Mouse (Mus musculus) layer of hippocampus, postnatal 25 days (tissue): Measurements from ENCODE around the gene Tmprss12. TPM values are rescaled to one million over a fixed set of nuclear protein-coding genes. Genes with fewer than 3 reads are reported as not detected.
"Not testable (repeated sequence)": the region's sequence is repeated elsewhere in the genome, so short reads cannot be mapped to it uniquely, and the experiment has no call there.

Experiments used
- DNase-seq, 2 experiments: peaks; one replicate each; pipeline ENCODE4 v3.0.0; 2022; ENCODE audit warnings: mixed read lengths in 2 of 2, low spot score in 1 of 2; ENCODE audit errors: extremely low spot score in 1 of 2
- total RNA-seq, 2 experiments: library from RNA; stranded (reverse); gene quantifications; 2 replicates each; pipeline ENCODE4 v1.2.3; 2021

The Tmprss12 gene
- total RNA-seq, 2 experiments from 2014 or later, result not detected

DNA sequence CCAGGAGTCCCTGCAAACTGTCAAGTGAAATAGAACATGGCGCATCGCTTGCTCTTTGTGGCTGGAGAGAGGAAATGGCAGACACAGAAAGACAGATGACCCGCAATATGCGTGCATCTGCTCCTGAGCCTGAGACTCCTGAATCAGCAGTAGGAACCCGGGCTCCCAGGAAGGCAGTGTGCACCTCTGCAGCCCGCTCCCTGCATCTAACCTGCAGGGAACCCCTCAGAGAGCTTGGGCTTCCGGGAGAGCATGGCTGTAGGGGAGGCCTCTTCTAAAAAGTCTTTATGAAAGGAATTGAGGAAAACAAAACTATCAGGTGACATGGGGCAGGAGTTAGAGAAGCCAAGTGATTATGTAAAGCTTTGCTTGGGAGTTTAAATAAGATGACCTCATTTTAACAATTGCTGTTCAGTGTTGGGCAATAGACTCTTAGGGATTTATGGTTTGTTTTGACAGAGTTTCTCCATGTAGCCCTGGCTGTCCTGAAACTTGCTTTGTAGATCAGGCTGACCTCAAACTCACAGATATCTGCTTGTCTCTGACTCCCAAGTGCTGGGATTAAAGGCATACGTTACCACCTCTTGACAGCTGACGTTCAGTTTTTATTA is 39.8 kb downstream of the Tmprss12 start:
- no peak for DNase-seq

DNA sequence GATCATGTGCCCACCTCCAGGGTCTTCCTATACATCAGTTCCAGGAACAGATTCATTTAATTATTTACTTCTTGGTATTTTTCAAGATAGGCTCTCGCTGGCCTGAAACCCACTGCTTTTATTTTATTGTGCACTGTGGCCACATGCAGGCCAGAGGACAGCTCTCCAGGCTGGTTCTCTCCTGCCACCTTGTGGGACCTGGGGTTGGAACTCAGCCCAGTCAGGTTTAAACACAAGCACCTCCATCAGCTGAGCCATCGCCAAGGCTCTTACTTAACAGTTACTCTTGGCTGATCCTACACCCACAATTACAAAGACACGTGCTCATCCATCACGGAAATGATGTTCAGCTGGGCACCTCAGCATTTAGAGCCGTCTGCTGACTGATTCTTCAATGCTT is 40.5 kb downstream of the Tmprss12 start:
- no peak for DNase-seq

GRCm38 (mm10) chr15:100324021-100324591 is 43.5 kb downstream of the Tmprss12 start:
- no peak for DNase-seq

- no peak for DNase-seq
These were observed 44.6 kb downstream of the Tmprss12 start for GRCm38 (mm10) chr15:100325235-100325634.

- DNase-seq, result not testable (repeated sequence)
These were observed 47.5 kb downstream of the Tmprss12 start for GRCm38 (mm10) chr15:100328089-100328488.

DNA sequence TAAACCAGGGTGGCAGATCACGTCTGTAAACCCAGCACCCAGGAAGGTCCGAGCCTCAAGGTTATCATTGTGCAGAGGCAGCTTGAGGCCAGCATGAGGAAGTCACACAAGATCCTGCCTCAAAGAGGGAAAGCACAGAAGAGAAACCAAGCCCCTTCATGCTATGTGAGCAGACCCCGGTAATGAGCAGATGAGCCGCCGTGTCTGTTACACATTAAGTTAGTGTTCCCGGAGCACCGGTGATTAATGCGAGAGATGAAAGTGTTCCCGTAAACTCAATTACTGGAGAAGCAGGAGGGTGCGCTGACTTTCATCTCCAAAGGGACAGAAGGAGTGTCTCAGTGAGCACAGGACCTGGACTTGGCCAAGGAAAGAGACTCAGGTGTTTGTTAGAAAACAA is 48.7 kb downstream of the Tmprss12 start:
- DNase-seq, result not testable (repeated sequence)

DNA sequence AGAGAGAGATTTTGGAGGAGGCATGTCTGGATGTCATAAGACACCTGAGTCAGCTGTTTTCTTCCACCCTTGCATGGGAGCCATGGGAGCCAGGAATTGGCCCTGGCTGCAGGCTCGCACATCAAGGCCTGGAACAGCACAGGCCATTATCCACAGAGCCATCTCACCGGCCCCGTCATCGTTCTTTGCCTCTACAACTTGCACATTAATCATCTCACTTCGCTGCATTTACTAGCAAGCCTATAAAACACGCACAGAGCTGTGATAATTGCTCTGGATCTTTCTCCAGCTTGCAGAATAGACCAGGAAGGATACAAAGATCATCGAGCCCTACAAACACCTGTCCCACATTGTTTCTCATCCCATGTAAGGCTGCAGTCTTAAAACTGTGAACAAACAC is 50.1 kb downstream of the Tmprss12 start:
- no peak for DNase-seq

DNA sequence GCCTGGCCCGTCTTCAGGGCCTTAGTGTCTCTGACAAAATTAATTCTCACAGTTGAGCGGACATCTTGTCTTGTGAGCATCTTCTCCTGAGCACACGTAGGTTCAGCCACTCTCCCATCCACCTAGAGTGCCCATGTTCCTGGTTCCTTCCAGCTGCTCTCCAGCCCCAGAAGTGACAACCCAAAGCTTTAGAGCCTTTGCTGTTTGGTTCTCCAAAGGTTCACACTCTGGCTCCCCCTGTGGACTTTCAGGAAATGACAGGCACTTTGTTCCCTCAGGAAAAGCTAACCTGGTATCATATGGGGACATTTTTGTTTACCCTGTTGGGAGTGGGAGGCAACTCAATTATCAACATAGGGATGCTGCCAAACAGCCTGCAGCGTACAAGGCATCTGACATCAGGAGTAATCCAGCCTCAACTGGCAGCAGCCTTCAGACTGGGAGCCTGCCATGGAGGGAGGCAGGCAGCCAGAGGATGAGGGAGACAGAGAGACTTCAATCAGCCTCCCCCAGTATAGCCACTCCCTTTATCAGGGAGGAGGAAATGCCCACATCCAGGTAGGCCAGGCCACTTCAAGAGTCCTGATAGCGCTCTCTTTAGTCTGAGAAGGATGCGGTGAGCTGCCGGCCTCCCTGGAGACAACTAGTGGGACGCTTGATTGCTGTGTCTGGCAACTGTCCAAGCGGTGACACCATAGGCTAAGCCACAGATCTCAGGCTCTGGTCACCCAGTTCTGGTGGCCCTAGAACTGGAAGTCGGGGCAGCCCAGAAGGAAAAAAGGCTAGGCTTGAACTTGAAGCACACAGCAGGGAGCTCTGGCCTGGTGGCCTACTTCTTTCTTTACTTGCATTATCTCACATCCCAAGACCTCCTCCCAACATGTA is 51.7 kb downstream of the Tmprss12 start:
- not testable (repeated sequence) for DNase-seq

- no peak for DNase-seq
These were observed 54.0 kb downstream of the Tmprss12 start, which contains the start of gene Mettl7a3 for GRCm38 (mm10) chr15:100334629-100335028. Gene Mettl7a3, plus strand, starts transcription at chr15:100334929.

- DNase-seq, result not testable (repeated sequence)
These were observed 56.7 kb downstream of the Tmprss12 start for GRCm38 (mm10) chr15:100337328-100337727.

DNA sequence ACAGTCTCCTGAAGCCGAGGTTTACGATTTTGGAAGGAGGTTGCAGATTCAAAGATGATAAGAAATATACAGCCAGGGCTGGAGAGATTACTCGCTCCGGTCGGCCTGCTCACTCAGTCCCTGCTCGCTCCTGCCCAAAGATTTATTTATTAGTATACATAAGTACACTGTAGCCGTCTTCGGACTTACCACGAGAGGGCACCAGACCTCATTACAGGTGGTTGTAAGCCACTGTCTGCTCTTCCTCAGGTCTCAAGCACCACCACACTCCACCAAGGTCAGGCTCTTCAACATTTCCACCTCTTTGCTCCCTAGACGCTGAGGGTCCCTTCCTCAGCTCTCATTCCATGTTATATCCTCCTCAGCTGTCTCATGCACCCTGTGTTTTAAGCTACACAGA is 57.2 kb downstream of the Tmprss12 start:
- peak in 1 of 2 experiments; percentile 49 for DNase-seq

GRCm38 (mm10) chr15:100341314-100341980 is 60.8 kb downstream of the Tmprss12 start:
- not testable (repeated sequence) for DNase-seq

Other genes with a start within 250 kb of the Tmprss12 start
- 10 to 100 TPM; 52.5 to 54.3 TPM for gene Dip2b, start 242.2 kb upstream of the Tmprss12 start, total RNA-seq
- gene Atf1, start 53.0 kb upstream of the Tmprss12 start, total RNA-seq, result 10 to 100 TPM; 19.3 to 24.3 TPM
- gene Mettl7a1, start 23.3 kb downstream of the Tmprss12 start, total RNA-seq, result 10 to 100 TPM; 31.0 to 35.0 TPM
- under 1 TPM; 0.23 to 0.32 TPM for gene Mettl7a3, start 54.1 kb downstream of the Tmprss12 start, total RNA-seq
- gene Methig1, start 72.3 kb downstream of the Tmprss12 start, total RNA-seq, result not detected
- under 1 TPM; 0.31 to 0.79 TPM for gene Mettl7a2, start 72.4 kb downstream of the Tmprss12 start, total RNA-seq
- gene Higd1c, start 83.7 kb downstream of the Tmprss12 start, total RNA-seq, result not detected
- not detected for gene Gm5475, start 141.3 kb downstream of the Tmprss12 start, total RNA-seq
- 10 to 100 TPM; 49.3 to 66.3 TPM for gene Slc11a2, start 144.2 kb downstream of the Tmprss12 start, total RNA-seq
- gene Letmd1, start 188.2 kb downstream of the Tmprss12 start, total RNA-seq, result 10 to 100 TPM; 56.9 to 58.5 TPM
- gene Csrnp2, start 214.7 kb downstream of the Tmprss12 start, total RNA-seq, result 10 to 100 TPM; 27.0 to 27.9 TPM